Mouse (Mus musculus) forebrain, postnatal 0 days (tissue): ENCODE measurements around the gene Spdef. TPM values are rescaled to one million over a fixed set of nuclear protein-coding genes. Genes with fewer than 3 reads are reported as not detected.

Experiments used
- ATAC-seq: fragments of 200-750 bp; cut with Nextera tagmentation; 2 replicates; pipeline ENCODE4 v1.8.0; 2017; ENCODE audit warnings: mild to moderate bottlenecking, moderate library complexity
- DNase-seq: peaks from one replicate; pipeline ENCODE4 v3.0.0-alpha.2; 2015
- H3K27ac ChIP-seq: fragments of 300-500 bp; sonication (generic); 2 replicates; pipeline ENCODE4 v1.5.1; 2014; ENCODE audit warnings: low read depth, mild to moderate bottlenecking, antibody characterized with exemption, low read length, moderate library complexity, mixed read lengths
- H3K27me3 ChIP-seq: fragments of 300-500 bp; sonication (generic); 2 replicates; pipeline ENCODE4 v1.6.1; 2014; ENCODE audit warnings: mild to moderate bottlenecking, low read length, mixed read lengths; ENCODE audit not compliant: insufficient read depth
- H3K36me3 ChIP-seq: fragments of 300-500 bp; sonication (generic); 2 replicates; pipeline ENCODE4 v1.6.1; 2014; ENCODE audit warnings: mild to moderate bottlenecking, moderate library complexity; ENCODE audit not compliant: insufficient read depth
- H3K4me1 ChIP-seq: fragments of 300-500 bp; sonication (generic); 2 replicates; pipeline ENCODE4 v1.6.1; 2014; ENCODE audit warnings: antibody characterized with exemption; ENCODE audit not compliant: insufficient read depth
- H3K4me2 ChIP-seq: fragments of 300-500 bp; sonication (generic); 2 replicates; pipeline ENCODE4 v1.6.1; 2014; ENCODE audit warnings: low read depth, mild to moderate bottlenecking, moderate library complexity
- H3K4me3 ChIP-seq: fragments of 300-500 bp; sonication (generic); 2 replicates; pipeline ENCODE4 v1.5.1; 2014; ENCODE audit warnings: low read depth, low read length, mixed read lengths
- H3K9ac ChIP-seq: fragments of 300-500 bp; sonication (generic); 2 replicates; pipeline ENCODE4 v1.6.1; 2014; ENCODE audit warnings: mild to moderate bottlenecking
- H3K9me3 ChIP-seq: fragments of 300-500 bp; sonication (generic); 2 replicates; pipeline ENCODE4 v1.6.1; 2016; ENCODE audit warnings: low read length
- CTCF ChIP-seq: sonication (generic); IDR thresholded peaks from 2 replicates; pipeline ENCODE4 v1.5.1; 2016; ENCODE audit warnings: antibody characterized with exemption, control low read depth, low read depth
- WGBS: fragments of 180-500 bp; shearing (Covaris S2); extraction: QIAGEN DNeasy Blood & Tissue Kit; methylation state at CpG from one replicate; pipeline ENCODE4 v1.1.7; 2014; 5-methylcytosine and 5-hydroxymethylcytosine counted together
- polyA plus RNA-seq: library from polyadenylated mRNA; unstranded; fragments of >200 nt; fragmentation: Nextera tagmentation; extraction: Ambion mirVana; gene quantifications from 2 replicates; pipeline ENCODE4 v1.2.1, GENCODE M21; 2015
- total RNA-seq: library from RNA; depleted of rRNA; stranded (reverse); fragments of >200 nt; gene quantifications from 2 replicates; pipeline ENCODE4 v1.2.3, GENCODE M21; 2014

Gene Spdef
- total and polyA plus RNA-seq, 2 experiments from 2014 or later = 2.3 TPM

GRCm38 (mm10) chr17:27718250-27718649 is 10.5 kb downstream of the Spdef start:
- 54% methylated on average over 5 of the region's 5 CpGs for WGBS
- peak; percentile 68 for DNase-seq
- peak; percentile 72 for TF ChIP-seq CTCF
- no peak overlapping the region for H3K4me3 ChIP-seq
- H3K9me3 ChIP-seq = no peaks in the 10 kb centered on the region
- no peaks in the 10 kb centered on the region for H3K27me3 ChIP-seq
- peak; percentile 89 for ATAC-seq
- no peak overlapping the region for H3K9ac ChIP-seq
- no peaks in the 10 kb centered on the region for H3K4me1 ChIP-seq
- no peak overlapping the region for H3K4me2 ChIP-seq
- no peaks in the 10 kb centered on the region; the same call in 1 of the 2 replicates for H3K36me3 ChIP-seq
- no peak overlapping the region for H3K27ac ChIP-seq

- no peaks in the 10 kb centered on the region; the same call in 1 of the 2 replicates for H3K36me3 ChIP-seq
- H3K4me3 ChIP-seq = peak overlapping the region; percentile 17; the same call in 1 of the 2 replicates
- H3K27ac ChIP-seq = no peak overlapping the region
- no peak; the same call in 1 of the 2 replicates for ATAC-seq
- no peaks in the 10 kb centered on the region for H3K9me3 ChIP-seq
- peak overlapping the region; percentile 45 for H3K4me2 ChIP-seq
- H3K27me3 ChIP-seq = no peaks in the 10 kb centered on the region
- no peak for DNase-seq
- H3K4me1 ChIP-seq = no peaks in the 10 kb centered on the region
- TF ChIP-seq CTCF = no peak
- WGBS = 5% methylated on average over 16 of the region's 16 CpGs
- no peak overlapping the region for H3K9ac ChIP-seq
Measured at GRCm38 (mm10) chr17:27716804-27717203, 12.0 kb downstream of the Spdef start.

GRCm38 (mm10) chr17:27712832-27713231 is 15.9 kb downstream of the Spdef start:
- no peaks in the 10 kb centered on the region for H3K4me1 ChIP-seq
- 50% methylated on average over 1 of the region's 1 CpGs for WGBS
- no peak overlapping the region for H3K4me2 ChIP-seq
- no peak for ATAC-seq
- no peak overlapping the region for H3K4me3 ChIP-seq
- TF ChIP-seq CTCF = no peak
- H3K9me3 ChIP-seq = no peaks in the 10 kb centered on the region
- no peaks in the 10 kb centered on the region; the same call in 1 of the 2 replicates for H3K36me3 ChIP-seq
- DNase-seq = peak; percentile 25
- no peak overlapping the region for H3K9ac ChIP-seq
- H3K27ac ChIP-seq = no peak overlapping the region
- H3K27me3 ChIP-seq = no peaks in the 10 kb centered on the region

GRCm38 (mm10) chr17:27709650-27710049 is 19.1 kb downstream of the Spdef start:
- ATAC-seq = no peak
- H3K27me3 ChIP-seq = no peaks in the 10 kb centered on the region
- TF ChIP-seq CTCF = no peak

GRCm38 (mm10) chr17:27707954-27708661 is 20.6 kb downstream of the Spdef start:
- Histone ChIP-seq H3K9me3 (no peaks in the 10 kb centered on the region), H3K27ac (peak overlapping the region; percentile 9; the same call in 1 of the 2 replicates), H3K4me3 (0 out of 2 replicates have a peak overlapping the region, but pooled peaks have one; percentile 9), H3K9ac (no peak overlapping the region; the same call in 1 of the 2 replicates), H3K36me3 (peaks cover 12% of the 10 kb centered on the region), H3K4me1 (no peaks in the 10 kb centered on the region), H3K4me2 (peak overlapping the region; percentile 41), H3K27me3 (no peaks in the 10 kb centered on the region)
- no peak; the same call in 1 of the 2 replicates for TF ChIP-seq CTCF
- ATAC-seq = peak; percentile 87
- 9% methylated on average over 24 of the region's 25 CpGs for WGBS
- peak; percentile 76 for DNase-seq

More at GRCm38 (mm10) chr17:27709650-27710049, 19.1 kb downstream of the Spdef start:
- no peak overlapping the region for H3K9ac ChIP-seq
- no peak overlapping the region for H3K4me2 ChIP-seq
- no peaks in the 10 kb centered on the region for H3K9me3 ChIP-seq
- WGBS = 78% methylated on average over 5 of the region's 5 CpGs
- no peaks in the 10 kb centered on the region for H3K4me1 ChIP-seq
- DNase-seq = no peak
- no peak overlapping the region for H3K4me3 ChIP-seq
- peaks cover 5% of the 10 kb centered on the region for H3K36me3 ChIP-seq
- H3K27ac ChIP-seq = no peak overlapping the region

- Histone ChIP-seq H3K9me3 (no peaks in the 10 kb centered on the region), H3K4me3 (no peak overlapping the region)
Measured at GRCm38 (mm10) chr17:27705661-27706060, 23.1 kb downstream of the Spdef start.

GRCm38 (mm10) chr17:27703961-27704621 is 24.7 kb downstream of the Spdef start:
- Histone ChIP-seq H3K27ac (no peak overlapping the region), H3K27me3 (no peaks in the 10 kb centered on the region), H3K4me3 (no peak overlapping the region), H3K36me3 (peaks cover 12% of the 10 kb centered on the region), H3K9me3 (no peaks in the 10 kb centered on the region), H3K4me1 (no peaks in the 10 kb centered on the region), H3K9ac (no peak overlapping the region), H3K4me2 (no peak overlapping the region)
- 65% methylated on average over 5 of the region's 5 CpGs for WGBS
- peak; percentile 51 for DNase-seq
- no peak for ATAC-seq
- no peak for TF ChIP-seq CTCF

More at GRCm38 (mm10) chr17:27705661-27706060, 23.1 kb downstream of the Spdef start:
- Histone ChIP-seq H3K4me1 (no peaks in the 10 kb centered on the region), H3K27me3 (no peaks in the 10 kb centered on the region), H3K4me2 (no peak overlapping the region), H3K36me3 (peaks cover 12% of the 10 kb centered on the region), H3K9ac (no peak overlapping the region), H3K27ac (no peak overlapping the region)
- no peak for DNase-seq
- WGBS = 42% methylated on average over 10 of the region's 10 CpGs
- TF ChIP-seq CTCF = no peak
- no peak for ATAC-seq
